Mouse (Mus musculus): ENCODE data around the gene Igsf21. TPM values are rescaled to one million over a fixed set of nuclear protein-coding genes. Genes with fewer than 3 reads are reported as not detected.

Gene Igsf21
- polyA plus RNA-seq, 1 experiment, result 36.1 TPM

- no peak for TF ChIP-seq POLR2A (IDR thresholded peaks at IDR 0.05; ENCODE audit: borderline replicate concordance, extremely low read depth, insufficient read depth, insufficient read length, poor library complexity, severe bottlenecking)
- TF ChIP-seq CTCF (IDR thresholded peaks at IDR 0.05; ENCODE audit: borderline replicate concordance, extremely low read depth, insufficient read depth, insufficient read length), result no peak
- no peak for DNase-seq (ENCODE audit: low read depth)
Measured at GRCm38 (mm10) chr4:140189601-140190000, 57.0 kb downstream of the Igsf21 start.

GRCm38 (mm10) chr4:140188626-140189025, 58.0 kb downstream of the Igsf21 start:
- TF ChIP-seq CTCF (IDR thresholded peaks at IDR 0.05; ENCODE audit: borderline replicate concordance, extremely low read depth, insufficient read depth, insufficient read length) (no peak), POLR2A (IDR thresholded peaks at IDR 0.05; ENCODE audit: borderline replicate concordance, extremely low read depth, insufficient read depth, insufficient read length, poor library complexity, severe bottlenecking) (no peak)
- DNase-seq (ENCODE audit: low read depth), result no peak

GRCm38 (mm10) chr4:140187404-140188145, 59.0 kb downstream of the Igsf21 start:
- TF ChIP-seq CTCF (IDR thresholded peaks at IDR 0.05; ENCODE audit: borderline replicate concordance, extremely low read depth, insufficient read depth, insufficient read length) (no peak), POLR2A (IDR thresholded peaks at IDR 0.05; ENCODE audit: borderline replicate concordance, extremely low read depth, insufficient read depth, insufficient read length, poor library complexity, severe bottlenecking) (no peak)
- DNase-seq (ENCODE audit: low read depth), result peak; percentile 86

GRCm38 (mm10) chr4:140179576-140179975, 67.0 kb downstream of the Igsf21 start:
- DNase-seq (ENCODE audit: low read depth), result no peak
- peak; percentile 45; the same call in 1 of the 2 replicates for TF ChIP-seq CTCF (IDR thresholded peaks at IDR 0.05; ENCODE audit: borderline replicate concordance, extremely low read depth, insufficient read depth, insufficient read length)
- no peak for TF ChIP-seq POLR2A (IDR thresholded peaks at IDR 0.05; ENCODE audit: borderline replicate concordance, extremely low read depth, insufficient read depth, insufficient read length, poor library complexity, severe bottlenecking)

- TF ChIP-seq CTCF (IDR thresholded peaks at IDR 0.05; ENCODE audit: borderline replicate concordance, extremely low read depth, insufficient read depth, insufficient read length) (no peak), POLR2A (IDR thresholded peaks at IDR 0.05; ENCODE audit: borderline replicate concordance, extremely low read depth, insufficient read depth, insufficient read length, poor library complexity, severe bottlenecking) (no peak)
- no peak for DNase-seq (ENCODE audit: low read depth)
Measured at GRCm38 (mm10) chr4:140177055-140177454, 69.5 kb downstream of the Igsf21 start.

GRCm38 (mm10) chr4:140173746-140174399, 72.7 kb downstream of the Igsf21 start:
- DNase-seq (ENCODE audit: low read depth), result no peak
- TF ChIP-seq POLR2A (IDR thresholded peaks at IDR 0.05; ENCODE audit: borderline replicate concordance, extremely low read depth, insufficient read depth, insufficient read length, poor library complexity, severe bottlenecking) (no peak), CTCF (IDR thresholded peaks at IDR 0.05; ENCODE audit: borderline replicate concordance, extremely low read depth, insufficient read depth, insufficient read length) (no peak)

- TF ChIP-seq CTCF (IDR thresholded peaks at IDR 0.05; ENCODE audit: borderline replicate concordance, extremely low read depth, insufficient read depth, insufficient read length) (no peak), POLR2A (IDR thresholded peaks at IDR 0.05; ENCODE audit: borderline replicate concordance, extremely low read depth, insufficient read depth, insufficient read length, poor library complexity, severe bottlenecking) (no peak)
- no peak for DNase-seq (ENCODE audit: low read depth)
Measured at GRCm38 (mm10) chr4:140173084-140173483, 73.5 kb downstream of the Igsf21 start.

- DNase-seq (ENCODE audit: low read depth), result no peak
- TF ChIP-seq POLR2A (IDR thresholded peaks at IDR 0.05; ENCODE audit: borderline replicate concordance, extremely low read depth, insufficient read depth, insufficient read length, poor library complexity, severe bottlenecking), result no peak
- TF ChIP-seq CTCF (IDR thresholded peaks at IDR 0.05; ENCODE audit: borderline replicate concordance, extremely low read depth, insufficient read depth, insufficient read length), result no peak
Measured at GRCm38 (mm10) chr4:140171917-140172316, 74.7 kb downstream of the Igsf21 start.

GRCm38 (mm10) chr4:140171189-140171588, 75.4 kb downstream of the Igsf21 start:
- no peak for TF ChIP-seq CTCF (IDR thresholded peaks at IDR 0.05; ENCODE audit: borderline replicate concordance, extremely low read depth, insufficient read depth, insufficient read length)
- no peak for TF ChIP-seq POLR2A (IDR thresholded peaks at IDR 0.05; ENCODE audit: borderline replicate concordance, extremely low read depth, insufficient read depth, insufficient read length, poor library complexity, severe bottlenecking)
- DNase-seq (ENCODE audit: low read depth), result no peak

- no peak for TF ChIP-seq CTCF (IDR thresholded peaks at IDR 0.05; ENCODE audit: borderline replicate concordance, extremely low read depth, insufficient read depth, insufficient read length)
- TF ChIP-seq POLR2A (IDR thresholded peaks at IDR 0.05; ENCODE audit: borderline replicate concordance, extremely low read depth, insufficient read depth, insufficient read length, poor library complexity, severe bottlenecking), result no peak
- DNase-seq (ENCODE audit: low read depth), result no peak
Measured at GRCm38 (mm10) chr4:140165851-140166250, 80.7 kb downstream of the Igsf21 start.

- DNase-seq (ENCODE audit: low read depth), result peak; percentile 65
- no peak for TF ChIP-seq CTCF (IDR thresholded peaks at IDR 0.05; ENCODE audit: borderline replicate concordance, extremely low read depth, insufficient read depth, insufficient read length)
- no peak for TF ChIP-seq POLR2A (IDR thresholded peaks at IDR 0.05; ENCODE audit: borderline replicate concordance, extremely low read depth, insufficient read depth, insufficient read length, poor library complexity, severe bottlenecking)
Measured at GRCm38 (mm10) chr4:140164662-140165061, 81.9 kb downstream of the Igsf21 start.
